Mouse (Mus musculus) MEL (cell line): Measurements from ENCODE around the gene Zfp280b. TPM values are rescaled to one million over a fixed set of nuclear protein-coding genes. Genes with fewer than 3 reads are reported as not detected.

ENCODE experiments used
- DNase-seq: peaks from one replicate; pipeline ENCODE4 v3.0.0; 2011; ENCODE audit warnings: low read depth, low spot score
- H3K27ac ChIP-seq: 2 replicates; pipeline ENCODE4 v1.5.1; 2012; ENCODE audit warnings: low read depth, mild to moderate bottlenecking, control low read depth, low read length, moderate library complexity; ENCODE audit not compliant: control insufficient read depth
- H3K27me3 ChIP-seq, 2 experiments: fragments of 150-350 bp in 1 of 2; sonication (generic) in 1 of 2; 2 replicates each; pipeline ENCODE4 v1.6.1; 2012; ENCODE audit warnings: low read length in 2 of 2, mild to moderate bottlenecking in 2 of 2, improper control_type of control experiment in 1 of 2, moderate library complexity in 1 of 2; ENCODE audit not compliant: insufficient read depth in 2 of 2, control insufficient read depth in 1 of 2
- H3K36me3 ChIP-seq, 2 experiments: 2 replicates each; pipeline ENCODE4 v1.6.1; 2012 to 2014; ENCODE audit warnings: low read length in 2 of 2, improper control_type of control experiment in 1 of 2, inconsistent platforms in 1 of 2, mild to moderate bottlenecking in 1 of 2; ENCODE audit not compliant: insufficient read depth in 2 of 2, control insufficient read depth in 1 of 2
- H3K4me1 ChIP-seq, 2 experiments: fragments of 150-350 bp in 1 of 2; sonication (generic) in 1 of 2; 2 replicates each; pipeline ENCODE4 v1.6.1; 2012; ENCODE audit warnings: low read length in 2 of 2, improper control_type of control experiment in 1 of 2, mild to moderate bottlenecking in 1 of 2; ENCODE audit not compliant: insufficient read depth in 2 of 2, control insufficient read depth in 1 of 2
- H3K4me3 ChIP-seq, 2 experiments: fragments of 150-350 bp in 1 of 2; sonication (generic) in 1 of 2; 2 replicates each; pipeline ENCODE4 v1.5.1; 2012; ENCODE audit warnings: low read depth in 2 of 2, low read length in 2 of 2, mild to moderate bottlenecking in 2 of 2, moderate library complexity in 2 of 2, control low read depth in 1 of 2, improper control_type of control experiment in 1 of 2; ENCODE audit not compliant: control insufficient read depth in 1 of 2, insufficient read depth in 1 of 2
- H3K79me2 ChIP-seq: 2 replicates; pipeline ENCODE4 v1.6.1; 2012; ENCODE audit warnings: mild to moderate bottlenecking, low read length, moderate library complexity; ENCODE audit not compliant: control insufficient read depth, poor library complexity, insufficient read depth
- H3K9ac ChIP-seq: 2 replicates; pipeline ENCODE4 v1.6.1; 2012; ENCODE audit warnings: low read depth, mild to moderate bottlenecking, control low read depth, low read length, moderate library complexity; ENCODE audit not compliant: control insufficient read depth, poor library complexity, severe bottlenecking
- H3K9me3 ChIP-seq: fragments of 150-350 bp; sonication (generic); replicated peaks from 2 replicates; pipeline ENCODE4 v1.6.1; 2012; ENCODE audit warnings: mild to moderate bottlenecking, low read length, improper control_type of control experiment, moderate library complexity; ENCODE audit not compliant: insufficient read depth
- EP300 ChIP-seq, 2 experiments: IDR thresholded peaks; 2 replicates each; pipeline ENCODE4 v1.6.1; 2011; ENCODE audit warnings: improper control_type of control experiment in 2 of 2, low read length in 2 of 2, low read depth in 1 of 2, mild to moderate bottlenecking in 1 of 2
- ETS1 ChIP-seq: IDR thresholded peaks from 2 replicates; pipeline ENCODE4 v1.6.1; 2012; ENCODE audit warnings: low read depth, mild to moderate bottlenecking, inconsistent platforms, low read length, improper control_type of control experiment, moderate library complexity
- GATA1 ChIP-seq: IDR thresholded peaks from 2 replicates; pipeline ENCODE4 v1.6.1; 2011; ENCODE audit warnings: low read depth, low read length, improper control_type of control experiment
- JUND ChIP-seq: IDR thresholded peaks from 2 replicates; pipeline ENCODE4 v1.6.1; 2011; ENCODE audit warnings: low read depth, mild to moderate bottlenecking, improper control_type of control experiment, low read length
- KAT2A ChIP-seq: conservative IDR thresholded peaks from 2 replicates; pipeline ENCODE4 v1.6.1; 2012; ENCODE audit warnings: low read depth, low read length, improper control_type of control experiment, inconsistent platforms
- MAFK ChIP-seq: IDR thresholded peaks from 2 replicates; pipeline ENCODE4 v1.6.1; 2011; ENCODE audit warnings: low read depth, mild to moderate bottlenecking, low read length, improper control_type of control experiment, borderline replicate concordance
- MAZ ChIP-seq: IDR thresholded peaks from 2 replicates; pipeline ENCODE4 v1.6.1; 2012; ENCODE audit warnings: low read depth, mild to moderate bottlenecking, inconsistent platforms, low read length, improper control_type of control experiment
- MEF2A ChIP-seq: IDR thresholded peaks from 2 replicates; pipeline ENCODE4 v1.6.1; 2014; ENCODE audit warnings: low read depth, mild to moderate bottlenecking, inconsistent platforms, low read length, improper control_type of control experiment; ENCODE audit not compliant: poor library complexity, insufficient replicate concordance, severe bottlenecking; ENCODE audit errors: extremely low read depth
- MYC ChIP-seq: IDR thresholded peaks from 2 replicates; pipeline ENCODE4 v1.6.1; 2011; ENCODE audit warnings: low read depth, mild to moderate bottlenecking, low read length, improper control_type of control experiment, moderate library complexity
- NELFE ChIP-seq: IDR thresholded peaks from 2 replicates; pipeline ENCODE4 v1.6.1; 2011; ENCODE audit warnings: low read depth, low read length, improper control_type of control experiment
- POLR2AphosphoS5 ChIP-seq: IDR thresholded peaks from 2 replicates; pipeline ENCODE4 v1.6.1; 2012; ENCODE audit warnings: low read depth, borderline replicate concordance, mild to moderate bottlenecking, inconsistent platforms, low read length, moderate library complexity, mixed read lengths
- RAD21 ChIP-seq: IDR thresholded peaks from 2 replicates; pipeline ENCODE4 v1.6.1; 2011; ENCODE audit warnings: mild to moderate bottlenecking, low read depth, low read length, improper control_type of control experiment
- SIN3A ChIP-seq: IDR thresholded peaks from 2 replicates; pipeline ENCODE4 v1.6.1; 2012; ENCODE audit warnings: low read length, improper control_type of control experiment, inconsistent platforms
- SMC3 ChIP-seq: IDR thresholded peaks from 2 replicates; pipeline ENCODE4 v1.6.1; 2011; ENCODE audit warnings: low read depth, low read length, improper control_type of control experiment
- TBP ChIP-seq: IDR thresholded peaks from 2 replicates; pipeline ENCODE4 v1.8.0; 2011; ENCODE audit warnings: low read depth, low read length, improper control_type of control experiment
- UBTF ChIP-seq: IDR thresholded peaks from 2 replicates; pipeline ENCODE4 v1.6.1; 2012; ENCODE audit warnings: low read depth, mild to moderate bottlenecking, inconsistent platforms, low read length, improper control_type of control experiment, moderate library complexity, borderline replicate concordance; ENCODE audit not compliant: insufficient read depth
- USF1 ChIP-seq: IDR thresholded peaks from 2 replicates; pipeline ENCODE4 v1.6.1; 2014; ENCODE audit warnings: low read depth, mild to moderate bottlenecking, inconsistent platforms, low read length, improper control_type of control experiment, moderate library complexity
- USF2 ChIP-seq, 2 experiments: IDR thresholded peaks; 2 replicates each; pipeline ENCODE4 v1.6.1; 2011 to 2012; ENCODE audit warnings: improper control_type of control experiment in 2 of 2, low read length in 2 of 2, borderline replicate concordance in 1 of 2, inconsistent platforms in 1 of 2, low read depth in 1 of 2, mild to moderate bottlenecking in 1 of 2; ENCODE audit not compliant: insufficient read depth in 1 of 2
- ZMIZ1 ChIP-seq: IDR thresholded peaks from 2 replicates; pipeline ENCODE4 v1.6.1; 2012; ENCODE audit warnings: low read depth, mild to moderate bottlenecking, inconsistent platforms, low read length, improper control_type of control experiment, moderate library complexity
- polyA plus RNA-seq, 2 experiments: library from polyadenylated mRNA; stranded (reverse) in 1 of 2; unstranded in 1 of 2; fragments of >175 nt in 1 of 2; fragments of >200 nt in 1 of 2; gene quantifications; 2 replicates each; pipeline versions ENCODE4 v1.2.1 to v1.2.4; 2012; ENCODE audit warnings: low replicate concordance in 2 of 2, low read depth in 1 of 2; ENCODE audit not compliant: insufficient read length in 2 of 2, insufficient read depth in 1 of 2, missing spikeins in 1 of 2
- total RNA-seq: library from RNA; depleted of rRNA; stranded (reverse); fragments of 300-350 nt; gene quantifications from 2 replicates; pipeline ENCODE4 v1.2.3, GENCODE M21; 2012

Gene Zfp280b
- total and polyA plus RNA-seq, 3 experiments = 7.9 to 18.6 TPM; not detected in 1

DNA sequence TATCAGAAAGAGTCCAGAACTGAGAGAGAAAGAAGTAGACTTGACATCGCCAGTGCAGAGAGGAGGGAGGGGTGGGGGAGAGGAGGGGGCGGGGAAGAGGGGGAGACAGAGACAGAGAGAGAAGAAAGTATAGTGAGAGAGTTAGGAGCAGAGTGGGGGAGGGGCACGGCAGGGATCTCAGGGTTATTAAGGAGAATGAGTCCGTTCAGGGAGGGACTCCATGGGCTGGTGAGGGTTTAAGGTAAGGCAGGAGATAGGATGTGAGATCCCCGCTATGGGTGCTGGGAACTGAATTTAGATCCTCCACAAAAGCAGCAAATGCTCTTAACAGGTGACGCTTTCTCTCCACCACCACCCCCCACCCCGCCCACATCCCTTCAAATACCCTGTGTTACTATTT lies 31.3 kb upstream of the Zfp280b start:
- H3K27ac ChIP-seq = no peak overlapping the region
- peaks cover 6 to 7% of the 10 kb centered on the region in 2 experiments for H3K27me3 ChIP-seq
- no peaks in the 10 kb centered on the region for H3K79me2 ChIP-seq
- no peaks in the 10 kb centered on the region for H3K36me3 ChIP-seq
- no peaks in the 10 kb centered on the region for H3K4me1 ChIP-seq
- TF ChIP-seq MEF2A = no peak
- TF ChIP-seq JUND = no peak
- TF ChIP-seq USF2 (IDR thresholded peaks at IDR 0.05; ENCODE audit: borderline replicate concordance in 1 of 2, insufficient read depth in 1 of 2, low read depth in 1 of 2, low read length in 2 of 2) = no peak
- no peak for TF ChIP-seq SIN3A
- TF ChIP-seq SMC3 = no peak
- TF ChIP-seq EP300 (IDR thresholded peaks at IDR 0.05; ENCODE audit: low read depth in 1 of 2, low read length in 2 of 2) = no peak
- no peak for TF ChIP-seq RAD21
- no peak for TF ChIP-seq USF1
- no peak for TF ChIP-seq POLR2AphosphoS5
- TF ChIP-seq GATA1 = no peak
- no peak for TF ChIP-seq MAFK
- TF ChIP-seq MAZ = no peak
- no peak for TF ChIP-seq TBP
- no peak for TF ChIP-seq MYC
- TF ChIP-seq ETS1 = no peak
- no peak for TF ChIP-seq NELFE
- no peak for TF ChIP-seq ZMIZ1
- H3K9me3 ChIP-seq = no peaks in the 10 kb centered on the region
- no peak for DNase-seq
- H3K4me3 ChIP-seq = no peak overlapping the region
- no peak overlapping the region for H3K9ac ChIP-seq

DNA sequence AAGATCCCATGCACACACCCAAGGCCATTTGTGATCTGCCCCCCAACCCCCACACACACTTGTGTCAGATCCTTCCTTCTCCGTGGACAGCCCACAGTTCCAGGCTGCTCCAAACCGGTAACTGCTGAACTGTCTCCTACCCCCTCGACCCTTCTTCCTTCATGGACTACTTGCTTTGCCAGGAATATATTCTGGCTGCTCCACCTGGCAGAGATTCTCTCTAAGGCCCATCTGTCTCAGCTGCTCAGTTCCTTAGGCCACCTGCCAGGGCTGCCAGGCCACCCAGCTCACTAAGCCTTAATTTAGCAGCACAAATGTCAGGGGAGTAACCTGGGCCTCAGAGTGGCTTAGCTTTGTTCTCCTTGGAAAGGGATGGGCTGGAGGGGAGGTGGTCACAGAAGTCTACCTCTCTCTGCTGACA lies 30.3 kb upstream of the Zfp280b start:
- Histone ChIP-seq H3K79me2 (no peaks in the 10 kb centered on the region), H3K9ac (no peak overlapping the region), H3K4me1 (no peaks in the 10 kb centered on the region), H3K27ac (no peak overlapping the region), H3K9me3 (no peaks in the 10 kb centered on the region), H3K4me3 (no peak overlapping the region), H3K36me3 (no peaks in the 10 kb centered on the region), H3K27me3 (peaks cover 3 to 4% of the 10 kb centered on the region in 2 experiments)
- DNase-seq = no peak
- TF ChIP-seq ETS1 = no peak
- no peak for TF ChIP-seq UBTF
- no peak for TF ChIP-seq SMC3
- TF ChIP-seq MAZ = no peak
- TF ChIP-seq MYC = no peak
- TF ChIP-seq KAT2A = no peak
- TF ChIP-seq GATA1 = no peak
